Mouse (Mus musculus): ENCODE measurements around the gene Rasl2-9. TPM values are rescaled to one million over a fixed set of nuclear protein-coding genes. Genes with fewer than 3 reads are reported as not detected.
"Not testable (repeated sequence)": the region's sequence is repeated elsewhere in the genome, so short reads cannot be mapped to it uniquely, and the experiment has no call there.

The Rasl2-9 gene
- polyA plus RNA-seq, 1 experiment from 2014 or later = 0.80 TPM

GRCm38 (mm10) chr7:5080010-5080751 lies 45.6 kb downstream of the Rasl2-9 start, which contains the start of gene Epn1:
Gene Epn1, plus strand, starts transcription at chr7:5080235.
- peak; percentile 97 for ATAC-seq (ENCODE audit: insufficient number of reproducible peaks, low FRiP score, low TSS enrichment, low read depth)
- H3K36me3 ChIP-seq = peaks cover 32% of the 10 kb centered on the region
- H3K4me3 ChIP-seq (replicated peaks) = peak within 1 kb of the TSS; percentile 100
- H3K4me2 ChIP-seq (replicated peaks) = peak within 1 kb of the TSS; percentile 74
- WGBS = under 1% methylated on average over 81 of the region's 81 CpGs
- H3K4me1 ChIP-seq = peaks cover 26% of the 10 kb centered on the region
- peak within 1 kb of the TSS; percentile 95 for H3K27ac ChIP-seq (replicated peaks)
- peak within 1 kb of the TSS; percentile 100 for H3K9ac ChIP-seq
- no peaks in the 10 kb centered on the region for H3K9me3 ChIP-seq (replicated peaks)
- H3K27me3 ChIP-seq = no peaks in the 10 kb centered on the region

- ATAC-seq (ENCODE audit: insufficient number of reproducible peaks, low FRiP score, low TSS enrichment, low read depth); H3K9ac ChIP-seq; H3K27me3 ChIP-seq; H3K9me3 ChIP-seq (replicated peaks): not testable (repeated sequence)
- H3K4me3 ChIP-seq (replicated peaks) = peak overlapping the region; percentile 100
- 41% methylated on average over 8 of the region's 13 CpGs for WGBS
- peaks cover 26% of the 10 kb centered on the region for H3K4me1 ChIP-seq
- peaks cover 38% of the 10 kb centered on the region for H3K36me3 ChIP-seq
- H3K27ac ChIP-seq (replicated peaks) = peak overlapping the region; percentile 95
- peak overlapping the region; percentile 74 for H3K4me2 ChIP-seq (replicated peaks)
These were observed 46.3 kb downstream of the Rasl2-9 start for GRCm38 (mm10) chr7:5079365-5080009.

- Histone ChIP-seq H3K27ac (replicated peaks) (no peak overlapping the region), H3K36me3 (peaks cover 64% of the 10 kb centered on the region), H3K9me3 (replicated peaks) (no peaks in the 10 kb centered on the region), H3K4me1 (peaks cover 19% of the 10 kb centered on the region), H3K27me3 (no peaks in the 10 kb centered on the region), H3K4me2 (replicated peaks) (no peak overlapping the region), H3K4me3 (replicated peaks) (no peak overlapping the region), H3K9ac (no peak overlapping the region)
- WGBS = 87% methylated on average over 2 of the region's 2 CpGs
- no peak for ATAC-seq (ENCODE audit: insufficient number of reproducible peaks, low FRiP score, low TSS enrichment, low read depth)
These were observed 48.8 kb downstream of the Rasl2-9 start for GRCm38 (mm10) chr7:5076931-5077330.

- no peak overlapping the region for H3K4me3 ChIP-seq (replicated peaks)
- ATAC-seq (ENCODE audit: insufficient number of reproducible peaks, low FRiP score, low TSS enrichment, low read depth) = no peak
- no peak overlapping the region for H3K9ac ChIP-seq
- no peak overlapping the region for H3K4me2 ChIP-seq (replicated peaks)
- no peaks in the 10 kb centered on the region for H3K9me3 ChIP-seq (replicated peaks)
- no peak overlapping the region for H3K27ac ChIP-seq (replicated peaks)
- no peaks in the 10 kb centered on the region for H3K27me3 ChIP-seq
- peaks cover 83% of the 10 kb centered on the region for H3K36me3 ChIP-seq
- 93% methylated on average over 5 of the region's 5 CpGs for WGBS
- peaks cover 6% of the 10 kb centered on the region; the same call in 1 of the 2 replicates for H3K4me1 ChIP-seq
These were observed 50.8 kb downstream of the Rasl2-9 start for GRCm38 (mm10) chr7:5074984-5075383.

Small RNA genes lying within 50 kb of the gene (microRNA-seq; reads per million reads assigned to microRNA genes)
- not detected for gene Gm26217 (ENCODE audit: borderline number of aligned reads)

Other genes starting within 250 kb of the Rasl2-9 start
- gene Isoc2a, start 248.8 kb downstream of the Rasl2-9 start, polyA plus RNA-seq (2015; fragmentation: Nextera tagmentation; extraction: Ambion mirVana) = 0.95 and 1.2 TPM in 2 replicates
- gene Gm36210, start 219.4 kb downstream of the Rasl2-9 start, polyA plus RNA-seq (2015; fragmentation: Nextera tagmentation; extraction: Ambion mirVana) = not detected in 2 replicates
- 4.1 and 4.9 TPM in 2 replicates for gene Zfp628, start 210.7 kb downstream of the Rasl2-9 start, polyA plus RNA-seq (2015; fragmentation: Nextera tagmentation; extraction: Ambion mirVana)
- 5.1 and 5.5 TPM in 2 replicates for gene Nat14, start 203.9 kb downstream of the Rasl2-9 start, polyA plus RNA-seq (2015; fragmentation: Nextera tagmentation; extraction: Ambion mirVana)
- gene Ssc5d, start 200.2 kb downstream of the Rasl2-9 start, polyA plus RNA-seq (2015; fragmentation: Nextera tagmentation; extraction: Ambion mirVana) = 4.7 and 5.5 TPM in 2 replicates
- gene Sbk2, start 161.5 kb downstream of the Rasl2-9 start, polyA plus RNA-seq (2015; fragmentation: Nextera tagmentation; extraction: Ambion mirVana) = 0.32 and 1.1 TPM in 2 replicates
- 0.05 and 0.25 TPM in 2 replicates for gene Sbk3, start 154.8 kb downstream of the Rasl2-9 start, polyA plus RNA-seq (2015; fragmentation: Nextera tagmentation; extraction: Ambion mirVana)
- gene Zfp579, start 129.8 kb downstream of the Rasl2-9 start, polyA plus RNA-seq (2015; fragmentation: Nextera tagmentation; extraction: Ambion mirVana) = 32.8 and 35.0 TPM in 2 replicates
- gene Zfp524, start 111.5 kb downstream of the Rasl2-9 start, polyA plus RNA-seq (2015; fragmentation: Nextera tagmentation; extraction: Ambion mirVana) = 15.2 and 15.8 TPM in 2 replicates
- gene Fiz1, start 111.3 kb downstream of the Rasl2-9 start, polyA plus RNA-seq (2015; fragmentation: Nextera tagmentation; extraction: Ambion mirVana) = 43.9 and 46.2 TPM in 2 replicates
- 1.2 TPM in 1 of 2 replicates, not detected in the other for gene Gm44973, start 110.5 kb downstream of the Rasl2-9 start, polyA plus RNA-seq (2015; fragmentation: Nextera tagmentation; extraction: Ambion mirVana)
- gene Zfp865, start 105.6 kb downstream of the Rasl2-9 start, polyA plus RNA-seq (2015; fragmentation: Nextera tagmentation; extraction: Ambion mirVana) = 8.0 and 9.0 TPM in 2 replicates
- 35.4 and 37.8 TPM in 2 replicates for gene Ccdc106, start 105.4 kb downstream of the Rasl2-9 start, polyA plus RNA-seq (2015; fragmentation: Nextera tagmentation; extraction: Ambion mirVana)
- not detected in 2 replicates for gene 4632433K11Rik, start 91.8 kb downstream of the Rasl2-9 start, polyA plus RNA-seq (2015; fragmentation: Nextera tagmentation; extraction: Ambion mirVana)
- 6.7 and 7.5 TPM in 2 replicates for gene Zfp784, start 87.5 kb downstream of the Rasl2-9 start, polyA plus RNA-seq (2015; fragmentation: Nextera tagmentation; extraction: Ambion mirVana)
- 36.8 and 43.1 TPM in 2 replicates for gene Zfp580, start 74.4 kb downstream of the Rasl2-9 start, polyA plus RNA-seq (2015; fragmentation: Nextera tagmentation; extraction: Ambion mirVana)
- gene U2af2, start 63.8 kb downstream of the Rasl2-9 start, polyA plus RNA-seq (2015; fragmentation: Nextera tagmentation; extraction: Ambion mirVana) = 116 and 124 TPM in 2 replicates
- 66.5 and 70.6 TPM in 2 replicates for gene Epn1, start 45.7 kb downstream of the Rasl2-9 start, polyA plus RNA-seq (2015; fragmentation: Nextera tagmentation; extraction: Ambion mirVana)
- not detected in 2 replicates for gene Rfpl4, start 9.0 kb downstream of the Rasl2-9 start, polyA plus RNA-seq (2015; fragmentation: Nextera tagmentation; extraction: Ambion mirVana)
- gene Vmn1r55, start 23.7 kb upstream of the Rasl2-9 start, polyA plus RNA-seq (2015; fragmentation: Nextera tagmentation; extraction: Ambion mirVana) = not detected in 2 replicates
- not detected in 2 replicates for gene Vmn1r56, start 70.8 kb upstream of the Rasl2-9 start, polyA plus RNA-seq (2015; fragmentation: Nextera tagmentation; extraction: Ambion mirVana)
- gene Vmn1r57, start 92.5 kb upstream of the Rasl2-9 start, polyA plus RNA-seq (2015; fragmentation: Nextera tagmentation; extraction: Ambion mirVana) = not detected in 2 replicates
- gene Gm5065, start 224.6 kb upstream of the Rasl2-9 start, polyA plus RNA-seq (2015; fragmentation: Nextera tagmentation; extraction: Ambion mirVana) = not detected in 2 replicates
- gene Nlrp2, start 225.1 kb upstream of the Rasl2-9 start, polyA plus RNA-seq (2015; fragmentation: Nextera tagmentation; extraction: Ambion mirVana) = not detected in 2 replicates

Measured in embryonic facial prominence, embryonic 15.5 days (tissue).